Comparison of ENCODE assay signal across 8 mouse cellular contexts in the genomic region with DNA sequence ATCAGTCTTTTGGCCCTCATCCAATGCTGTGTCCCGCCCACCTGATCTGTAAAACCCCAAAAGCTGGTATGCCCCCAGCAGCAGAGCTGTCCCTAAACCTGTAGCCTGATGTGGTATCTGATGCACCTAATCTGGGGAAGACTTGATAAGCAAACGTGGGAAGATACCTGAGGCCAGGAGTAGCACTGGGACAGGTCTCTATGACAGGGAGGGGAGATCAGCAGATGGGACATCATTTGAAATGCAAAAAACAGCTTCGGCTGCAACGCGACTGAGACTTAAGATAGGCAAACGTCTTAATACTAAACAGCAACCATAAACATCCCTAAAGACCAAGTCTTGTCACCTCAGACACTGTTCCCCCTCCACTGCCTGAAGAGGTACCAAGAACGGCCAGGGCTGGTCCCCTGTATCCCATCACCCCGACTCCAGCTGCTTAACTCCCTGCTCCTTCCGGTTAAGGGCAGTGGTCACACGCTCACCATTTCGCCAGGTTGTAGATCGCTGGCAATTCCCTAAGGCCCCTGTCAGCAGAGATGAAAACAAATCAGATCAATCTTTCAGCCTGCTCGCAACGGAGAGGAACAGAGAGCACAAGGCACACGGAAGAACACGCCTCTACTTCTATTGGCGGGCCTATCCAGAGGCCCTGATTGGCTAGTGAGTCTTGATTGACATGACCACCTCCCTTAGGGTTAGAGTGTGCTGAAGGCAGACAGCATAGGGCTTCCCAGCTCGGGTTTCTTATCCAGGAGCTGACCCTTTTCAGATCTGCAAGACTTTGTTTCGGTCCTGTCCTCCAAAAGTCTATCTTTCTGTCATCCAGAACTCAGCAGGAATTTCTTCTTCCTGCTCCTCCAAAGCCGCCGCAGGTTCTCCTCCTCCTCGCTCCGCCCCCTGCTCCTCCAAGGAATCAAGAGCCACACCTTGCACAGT. TPM values are rescaled to one million over a fixed set of nuclear protein-coding genes. Genes with fewer than 3 reads are reported as not detected.
DNase-seq lines count a peak whose midpoint lies in the region; ATAC-seq and TF ChIP-seq lines count a peak whose summit lies in the region.
"Not testable (repeated sequence)": the region's sequence is repeated elsewhere in the genome, so short reads cannot be mapped to it uniquely, and the experiment has no call there.

TSS of gene Gm5141 (minus strand) at position 610 of the 936 bp plus-strand sequence.

- H3ac ChIP-seq in C2C12 (ENCODE audit: control insufficient read depth, insufficient read length, low read depth) = not testable (repeated sequence)

- not testable (repeated sequence) for TF ChIP-seq CTCF in C2C12 (IDR thresholded peaks at IDR 0.05; ENCODE audit: control insufficient read depth, insufficient read depth, insufficient read length); kidney, postnatal 0 days (IDR thresholded peaks at IDR 0.05; ENCODE audit: low read depth); midbrain, postnatal 0 days (IDR thresholded peaks at IDR 0.05)

- not testable (repeated sequence) for H3K27ac ChIP-seq in heart, embryonic 14.5 days (replicated peaks in 1 of 2; ENCODE audit: control insufficient read depth in 1 of 2, insufficient read depth in 1 of 2, low read depth in 2 of 2, low read length in 2 of 2); kidney, postnatal 0 days; midbrain, postnatal 0 days (ENCODE audit: low read depth, low read length)

- WGBS in heart, embryonic 14.5 days = 5% methylated on average over 18 of the region's 23 CpGs
- WGBS in kidney, postnatal 0 days = 5% methylated on average over 19 of the region's 23 CpGs
- WGBS in midbrain, postnatal 0 days = 7% methylated on average over 20 of the region's 23 CpGs

- not testable (repeated sequence) for H3K79me3 ChIP-seq in C2C12 (ENCODE audit: low read depth)

- H3K9me3 ChIP-seq in heart, embryonic 14.5 days (ENCODE audit: control insufficient read depth, low read length); kidney, postnatal 0 days (replicated peaks; ENCODE audit: low read length); midbrain, postnatal 0 days (ENCODE audit: low read length): not testable (repeated sequence)

- H3K9ac ChIP-seq in heart, embryonic 14.5 days (ENCODE audit: low read length) = peak within 1 kb of the TSS; percentile 72
- peak within 1 kb of the TSS; percentile 53 for H3K9ac ChIP-seq in kidney, postnatal 0 days (ENCODE audit: low read depth, low read length)
- not testable (repeated sequence) for H3K9ac ChIP-seq in midbrain, postnatal 0 days (replicated peaks; ENCODE audit: low read length, poor library complexity, severe bottlenecking)

- H3K79me2 ChIP-seq in C2C12 (ENCODE audit: control insufficient read depth, insufficient read depth) = not testable (repeated sequence)

- H3K36me3 ChIP-seq in C2C12 (ENCODE audit: control insufficient read depth, insufficient read depth); heart, embryonic 14.5 days (ENCODE audit: control insufficient read depth, insufficient read depth, low read length); kidney, postnatal 0 days (ENCODE audit: insufficient read depth, low read length); midbrain, postnatal 0 days (ENCODE audit: insufficient read depth, low read length): not testable (repeated sequence)

- ATAC-seq in erythroid progenitor cell, adult 5-6 weeks (replicated peaks; ENCODE audit: low FRiP score, poor library complexity, severe bottlenecking) = peak; percentile 90
- peak; percentile 92 for ATAC-seq in heart, embryonic 14.5 days (ENCODE audit: insufficient number of reproducible peaks, insufficient read depth, low FRiP score, low read depth)
- peak; percentile 98 for ATAC-seq in kidney, postnatal 0 days (replicated peaks; ENCODE audit: low FRiP score, low read depth)
- peak; percentile 97 for ATAC-seq in midbrain, postnatal 0 days (ENCODE audit: low FRiP score)

- not testable (repeated sequence) for H3K27me3 ChIP-seq in C2C12 (ENCODE audit: control insufficient read depth, insufficient read depth, insufficient read length); heart, embryonic 14.5 days (ENCODE audit: control insufficient read depth, insufficient read depth, low read length); kidney, postnatal 0 days (ENCODE audit: insufficient read depth, low read length); midbrain, postnatal 0 days (ENCODE audit: insufficient read depth, low read length)

- peak within 1 kb of the TSS; percentile 16 for H3K4me3 ChIP-seq in C2C12 (ENCODE audit: insufficient read depth, poor library complexity, severe bottlenecking)
- H3K4me3 ChIP-seq in heart, embryonic 14.5 days (ENCODE audit: control insufficient read depth in 1 of 2, insufficient read depth in 1 of 2, low read depth in 1 of 2, low read length in 2 of 2) = peak within 1 kb of the TSS; percentile 53 to 73
- peak within 1 kb of the TSS; percentile 47 for H3K4me3 ChIP-seq in kidney, postnatal 0 days (replicated peaks; ENCODE audit: low read depth, low read length)
- H3K4me3 ChIP-seq in midbrain, postnatal 0 days (ENCODE audit: low read depth, low read length) = peak within 1 kb of the TSS; percentile 45

- H3K4me2 ChIP-seq in heart, embryonic 14.5 days (ENCODE audit: low read length) = peak within 1 kb of the TSS; percentile 83
- peak within 1 kb of the TSS; percentile 61 for H3K4me2 ChIP-seq in kidney, postnatal 0 days (ENCODE audit: low read length)
- peak within 1 kb of the TSS; percentile 54 for H3K4me2 ChIP-seq in midbrain, postnatal 0 days (ENCODE audit: low read depth, low read length, poor library complexity, severe bottlenecking)

- not testable (repeated sequence) for H3K4me1 ChIP-seq in heart, embryonic 14.5 days (ENCODE audit: control insufficient read depth in 2 of 2, insufficient read depth in 2 of 2, low read length in 2 of 2); kidney, postnatal 0 days (replicated peaks; ENCODE audit: insufficient read depth, low read length); midbrain, postnatal 0 days (ENCODE audit: insufficient read depth, low read length)

- DNase-seq in brain, embryonic 18.5 days (ENCODE audit: low read depth, low spot score) = peak; percentile 22
- DNase-seq in kidney, postnatal 0 days (ENCODE audit: low spot score) = peak; percentile 31
- peak; percentile 22 for DNase-seq in liver
- DNase-seq in midbrain, postnatal 0 days (ENCODE audit: low spot score) = peak; percentile 19
- DNase-seq in spleen, postnatal 14 days (ENCODE audit: low spot score in 2 of 2) = peak; percentile 1 to 7

RNA-seq across cellular contexts. Expression of gene Gm5141, which starts in this region (rescaled TPM):
- polyA plus RNA-seq in C2C12 (2012; fragmentation: generic; extraction: Trizol) = 0.32 TPM
- 0.72 and 1.3 TPM in 2 replicates for total RNA-seq in erythroid progenitor cell, adult 5-6 weeks (2015; ENCODE audit: low replicate concordance)
- 0.77 TPM in 1 of 2 replicates, not detected in the other for total RNA-seq in erythroid progenitor cell, adult 5-6 weeks (2017; ENCODE audit: low replicate concordance)
- polyA plus RNA-seq in heart, embryonic 14.5 days (2014; fragmentation: Nextera tagmentation; extraction: Ambion mirVana) = 6.5 and 6.9 TPM in 2 replicates
- 6.1 and 6.7 TPM in 2 replicates for polyA plus RNA-seq in kidney, postnatal 0 days (2015; fragmentation: Nextera tagmentation; extraction: Ambion mirVana)
- 4.5 and 4.8 TPM in 2 replicates for total RNA-seq in midbrain, postnatal 0 days (2014; rRNA removed)
- polyA plus RNA-seq in midbrain, postnatal 0 days (2015; fragmentation: Nextera tagmentation; extraction: Ambion mirVana) = 4.5 and 4.6 TPM in 2 replicates
